Mouse (Mus musculus): Measurements from ENCODE around the gene Olfr186. TPM values are rescaled to one million over a fixed set of nuclear protein-coding genes. Genes with fewer than 3 reads are reported as not detected.
"Not testable (repeated sequence)": the region's sequence is repeated elsewhere in the genome, so short reads cannot be mapped to it uniquely, and the experiment has no call there.

Gene Olfr186
- not detected for total RNA-seq (2021)
- long read RNA-seq, experiment 1, result 0 reads
- long read RNA-seq, experiment 2, result 0 reads

- no peak for DNase-seq
Measured at GRCm38 (mm10) chr16:59030191-59030590, at the start of gene Olfr186. Gene Olfr186 (minus strand): TSS chr16:59030291.

GRCm38 (mm10) chr16:59077905-59078304 is 47.8 kb upstream of the Olfr186 start, which contains the start of gene Olfr190:
Gene Olfr190 (minus strand): TSS chr16:59078005.
- DNase-seq, result no peak

GRCm38 (mm10) chr16:59073520-59073919 is 43.4 kb upstream of the Olfr186 start:
- DNase-seq, result no peak

- no peak for DNase-seq
Measured at GRCm38 (mm10) chr16:59071755-59072154, 41.7 kb upstream of the Olfr186 start.

- not testable (repeated sequence) for DNase-seq
Measured at GRCm38 (mm10) chr16:59062411-59062810, 32.3 kb upstream of the Olfr186 start.

GRCm38 (mm10) chr16:59049286-59049685 is 19.2 kb upstream of the Olfr186 start:
- DNase-seq, result not testable (repeated sequence)

GRCm38 (mm10) chr16:59048860-59049259 is 18.8 kb upstream of the Olfr186 start:
- DNase-seq, result no peak

GRCm38 (mm10) chr16:59047579-59047978 is 17.5 kb upstream of the Olfr186 start:
- no peak for DNase-seq

GRCm38 (mm10) chr16:59045835-59046234 is 15.7 kb upstream of the Olfr186 start:
- no peak for DNase-seq

- no peak for DNase-seq
Measured at GRCm38 (mm10) chr16:59039710-59040109, 9.6 kb upstream of the Olfr186 start, which contains the start of gene Olfr187. Gene Olfr187 (minus strand): TSS chr16:59039767.

- no peak for DNase-seq
Measured at GRCm38 (mm10) chr16:59013357-59014018, 16.6 kb downstream of the Olfr186 start.

GRCm38 (mm10) chr16:59007146-59007545 is 22.9 kb downstream of the Olfr186 start:
- no peak for DNase-seq

GRCm38 (mm10) chr16:58995057-58995456 is 35.0 kb downstream of the Olfr186 start, which contains the start of gene Olfr183:
Gene Olfr183 (plus strand): TSS chr16:58995357.
- no peak for DNase-seq

Other genes with a start within 250 kb of the Olfr186 start
- gene Olfr173, start 230.0 kb downstream of the Olfr186 start, total RNA-seq (2021), result not detected
- gene Olfr175-ps1, start 203.5 kb downstream of the Olfr186 start, total RNA-seq (2021), result not detected
- gene Olfr177, start 155.5 kb downstream of the Olfr186 start, total RNA-seq (2021), result not detected
- not detected for gene Olfr178, start 138.2 kb downstream of the Olfr186 start, total RNA-seq (2021)
- not detected for gene Olfr181, start 101.5 kb downstream of the Olfr186 start, total RNA-seq (2021)
- gene Olfr180, start 100.9 kb downstream of the Olfr186 start, total RNA-seq (2021), result not detected
- not detected for gene Olfr183, start 34.9 kb downstream of the Olfr186 start, total RNA-seq (2021)
- gene Olfr187, start 9.5 kb upstream of the Olfr186 start, total RNA-seq (2021), result not detected
- not detected for gene Olfr190, start 47.7 kb upstream of the Olfr186 start, total RNA-seq (2021)
- not detected for gene Olfr191, start 59.5 kb upstream of the Olfr186 start, total RNA-seq (2021)
- gene Olfr193, start 81.6 kb upstream of the Olfr186 start, total RNA-seq (2021), result not detected
- not detected for gene Olfr194, start 90.8 kb upstream of the Olfr186 start, total RNA-seq (2021)
- not detected for gene Olfr195, start 116.8 kb upstream of the Olfr186 start, total RNA-seq (2021)
- not detected for gene Olfr196, start 140.2 kb upstream of the Olfr186 start, total RNA-seq (2021)
- gene Olfr198, start 173.2 kb upstream of the Olfr186 start, total RNA-seq (2021), result not detected
- gene Olfr199, start 189.5 kb upstream of the Olfr186 start, total RNA-seq (2021), result not detected
- gene Olfr201, start 242.3 kb upstream of the Olfr186 start, total RNA-seq (2021), result not detected